In genomic region chr12:8325943-8326522, GRCm38 (mm10) we compare ENCODE assay signal across 11 mouse cellular contexts. TPM values are rescaled to one million over a fixed set of nuclear protein-coding genes. Genes with fewer than 3 reads are reported as not detected.
A peak's percentile ranks its signal among the peaks of the same experiment; 100 is the strongest.
DNase-seq lines count a peak whose midpoint lies in the region; ATAC-seq and TF ChIP-seq lines count a peak whose summit lies in the region.
"Had no signal": no experiment of that assay in that cellular context is flagged by ENCODE, and none has a peak within 500 bp of the region (broad histone marks: within the 10 kb centered on the region; RNA-seq: fewer than 3 reads in every experiment).

No protein-coding gene starts in this region.

- H3K4me1 ChIP-seq in forebrain, embryonic 15.5 days = peaks cover 13% of the 10 kb centered on the region
- peaks cover 12% of the 10 kb centered on the region for H3K4me1 ChIP-seq in forebrain, embryonic 12.5 days
- H3K4me1 ChIP-seq in lung, postnatal 0 days (ENCODE audit: insufficient read depth, low read depth, low read length) = peaks cover 7% of the 10 kb centered on the region
- no peaks in the 10 kb centered on the region for H3K4me1 ChIP-seq in small intestine, adult 2 months (ENCODE audit: control insufficient read depth, insufficient read depth, insufficient read length, low read length)

- 88% methylated on average over 17 of the region's 17 CpGs for WGBS in forebrain, embryonic 15.5 days
- WGBS in forebrain, embryonic 12.5 days = 92% methylated on average over 17 of the region's 17 CpGs
- 85% methylated on average over 17 of the region's 17 CpGs for WGBS in lung, postnatal 0 days
- 92% methylated on average over 17 of the region's 17 CpGs for WGBS in small intestine, adult 2 months

- H3K9ac ChIP-seq in forebrain, embryonic 15.5 days (replicated peaks) = no peak overlapping the region
- no peak overlapping the region for H3K9ac ChIP-seq in forebrain, embryonic 12.5 days
- no peak overlapping the region for H3K9ac ChIP-seq in lung, postnatal 0 days (replicated peaks; ENCODE audit: low read depth)
- H3K9ac ChIP-seq: limb, embryonic 15.5 days; neural tube, embryonic 12.5 days had no signal

- ATAC-seq in forebrain, embryonic 15.5 days (replicated peaks) = peak; percentile 11; the same call in 1 of the 2 replicates
- ATAC-seq in forebrain, embryonic 12.5 days (ENCODE audit: low FRiP score) = no peak
- ATAC-seq in lung, postnatal 0 days = peak; percentile 18; the same call in 1 of the 2 replicates

- H3K27me3 ChIP-seq in forebrain, embryonic 15.5 days = no peaks in the 10 kb centered on the region
- H3K27me3 ChIP-seq in forebrain, embryonic 12.5 days = no peaks in the 10 kb centered on the region
- no peaks in the 10 kb centered on the region for H3K27me3 ChIP-seq in lung, postnatal 0 days (replicated peaks; ENCODE audit: insufficient read depth, low read length)
- no peaks in the 10 kb centered on the region for H3K27me3 ChIP-seq in small intestine, adult 2 months (ENCODE audit: control insufficient read depth, insufficient read depth, low read length)
- H3K27me3 ChIP-seq: limb, embryonic 15.5 days; neural tube, embryonic 12.5 days had no signal

- no peak overlapping the region for H3K27ac ChIP-seq in forebrain, embryonic 15.5 days (replicated peaks)
- no peak overlapping the region for H3K27ac ChIP-seq in forebrain, embryonic 12.5 days
- H3K27ac ChIP-seq in lung, postnatal 0 days (ENCODE audit: low read length) = no peak overlapping the region
- peak overlapping the region; percentile 34; the same call in 1 of the 2 replicates for H3K27ac ChIP-seq in small intestine, adult 2 months (ENCODE audit: insufficient read depth, low read depth, low read length)
- H3K27ac ChIP-seq: limb, embryonic 15.5 days; neural tube, embryonic 12.5 days had no signal

- DNase-seq in lung, postnatal 0 days (ENCODE audit: low spot score) = no peak
- no peak for DNase-seq in lung, postnatal 4 days
- DNase-seq in cerebellum, postnatal 14 days = peak; percentile 66 to 68
- no peak for DNase-seq in thymus, postnatal 4 days
- DNase-seq in ovary, adult 18-20 months (ENCODE audit: low spot score) = no peak

- no peak for TF ChIP-seq POLR2A in small intestine, adult 2 months (IDR thresholded peaks at IDR 0.05; ENCODE audit: low read depth, low read length)

- H3K36me3 ChIP-seq in forebrain, embryonic 15.5 days = peaks cover 9% of the 10 kb centered on the region
- peaks cover 5% of the 10 kb centered on the region; the same call in 1 of the 2 replicates for H3K36me3 ChIP-seq in forebrain, embryonic 12.5 days (replicated peaks)
- H3K36me3 ChIP-seq in lung, postnatal 0 days (ENCODE audit: insufficient read depth, low read length) = 0 out of 2 replicates have a peak, but pooled peaks cover 5% of the 10 kb centered on the region
- peaks cover 22% of the 10 kb centered on the region for H3K36me3 ChIP-seq in small intestine, adult 2 months (ENCODE audit: control insufficient read depth, insufficient read depth, low read length)

- no peak overlapping the region for H3K4me3 ChIP-seq in forebrain, embryonic 15.5 days
- no peak overlapping the region for H3K4me3 ChIP-seq in forebrain, embryonic 12.5 days (replicated peaks)
- no peak overlapping the region for H3K4me3 ChIP-seq in lung, postnatal 0 days (ENCODE audit: low read depth, low read length)
- no peak overlapping the region for H3K4me3 ChIP-seq in small intestine, adult 2 months (ENCODE audit: low read depth, low read length)
- H3K4me3 ChIP-seq: limb, embryonic 15.5 days; neural tube, embryonic 12.5 days had no signal

- H3K9me3 ChIP-seq in forebrain, embryonic 15.5 days = no peaks in the 10 kb centered on the region
- H3K9me3 ChIP-seq in forebrain, embryonic 12.5 days = no peaks in the 10 kb centered on the region
- H3K9me3 ChIP-seq in lung, postnatal 0 days (ENCODE audit: low read length) = no peaks in the 10 kb centered on the region
- H3K9me3 ChIP-seq: limb, embryonic 15.5 days; neural tube, embryonic 12.5 days had no signal

- TF ChIP-seq CTCF in lung, postnatal 0 days (IDR thresholded peaks at IDR 0.05) = no peak
- TF ChIP-seq CTCF in small intestine, adult 2 months (IDR thresholded peaks at IDR 0.05; ENCODE audit: extremely low read depth, insufficient read length, insufficient replicate concordance, low read depth, low read length) = no peak

- H3K4me2 ChIP-seq in forebrain, embryonic 15.5 days (replicated peaks) = no peak overlapping the region
- no peak overlapping the region for H3K4me2 ChIP-seq in forebrain, embryonic 12.5 days
- no peak overlapping the region for H3K4me2 ChIP-seq in lung, postnatal 0 days (replicated peaks; ENCODE audit: low read depth, low read length)
- H3K4me2 ChIP-seq: limb, embryonic 15.5 days; neural tube, embryonic 12.5 days had no signal

- no peak for TF ChIP-seq EP300 in lung, postnatal 0 days (IDR thresholded peaks at IDR 0.05)

RNA-seq across cellular contexts. Expression of gene Hs1bp3, which starts 12.8 kb away (rescaled TPM):
- 11.0 and 11.6 TPM in 2 replicates for polyA plus RNA-seq in forebrain, embryonic 15.5 days (2015; fragmentation: Nextera tagmentation; extraction: Ambion mirVana)
- 11.5 and 11.7 TPM in 2 replicates for polyA plus RNA-seq in forebrain, embryonic 12.5 days (2016; fragmentation: Nextera tagmentation; extraction: Ambion mirVana)
- polyA plus RNA-seq in lung, postnatal 0 days (2015; fragmentation: Nextera tagmentation; extraction: Ambion mirVana) = 8.6 and 8.7 TPM in 2 replicates
- polyA plus RNA-seq in small intestine, adult 2 months (2012; rRNA removed) = 6.1 and 15.2 TPM in 2 replicates

RNA-seq across cellular contexts. Expression of gene Gdf7, which starts 24.3 kb away (rescaled TPM):
- polyA plus RNA-seq in forebrain, embryonic 15.5 days (2015; fragmentation: Nextera tagmentation; extraction: Ambion mirVana) = 0.13 and 0.19 TPM in 2 replicates
- 0.27 and 0.34 TPM in 2 replicates for polyA plus RNA-seq in forebrain, embryonic 12.5 days (2016; fragmentation: Nextera tagmentation; extraction: Ambion mirVana)
- polyA plus RNA-seq in lung, postnatal 0 days (2015; fragmentation: Nextera tagmentation; extraction: Ambion mirVana) = not detected in 2 replicates
- polyA plus RNA-seq in small intestine, adult 2 months (2012; rRNA removed) = not detected in 2 replicates
- polyA plus RNA-seq: heart, embryonic 16.5 days had no signal

Comparison
In these comparisons a context has a peak if more than half of its experiments do, and no peak if none do; other contexts are left out.
1. DNase-seq: peak in cerebellum, postnatal 14 days (2 of 2); none in lung, postnatal 0 days (single experiment), lung, postnatal 4 days (0 of 2), thymus, postnatal 4 days (single experiment) and ovary, adult 18-20 months (single experiment).